Mouse (Mus musculus) gastrocnemius, postnatal 25 days (tissue): Measurements from ENCODE around the gene Glt28d2. TPM values are rescaled to one million over a fixed set of nuclear protein-coding genes. Genes with fewer than 3 reads are reported as not detected.

Experiments used
- DNase-seq: peaks from one replicate; pipeline ENCODE4 v3.0.0; 2022
- total RNA-seq, 2 experiments: library from RNA; stranded (reverse); gene quantifications; 1 replicate in 1 of 2; 2 replicates in 1 of 2; pipeline ENCODE4 v1.2.3; 2021

Glt28d2 gene
- total RNA-seq, 2 experiments from 2014 or later = 5.5 to 6.7 TPM

- DNase-seq = no peak
These were observed 66.3 kb downstream of the Glt28d2 start for GRCm38 (mm10) chr3:85820839-85821548.

Other genes starting within 250 kb of the Glt28d2 start
- 10 to 100 TPM; 55.2 to 56.6 TPM for gene Fam160a1, start 70.2 kb downstream of the Glt28d2 start, total RNA-seq
- 10 to 100 TPM; 35.3 to 39.6 TPM for gene Gm37240, start within 50 bp of the Glt28d2 start, total RNA-seq
- 10 to 100 TPM; 20.0 to 20.6 TPM for gene Sh3d19, start 83.6 kb upstream of the Glt28d2 start, total RNA-seq
- gene Prss48, start 115.0 kb upstream of the Glt28d2 start, total RNA-seq = not detected